Mouse (Mus musculus): ENCODE measurements around the gene Dcaf11. TPM values are rescaled to one million over a fixed set of nuclear protein-coding genes. Genes with fewer than 3 reads are reported as not detected.

Dcaf11 gene
- polyA plus RNA-seq, 1 experiment from 2014 or later: 57.1 TPM

DNA sequence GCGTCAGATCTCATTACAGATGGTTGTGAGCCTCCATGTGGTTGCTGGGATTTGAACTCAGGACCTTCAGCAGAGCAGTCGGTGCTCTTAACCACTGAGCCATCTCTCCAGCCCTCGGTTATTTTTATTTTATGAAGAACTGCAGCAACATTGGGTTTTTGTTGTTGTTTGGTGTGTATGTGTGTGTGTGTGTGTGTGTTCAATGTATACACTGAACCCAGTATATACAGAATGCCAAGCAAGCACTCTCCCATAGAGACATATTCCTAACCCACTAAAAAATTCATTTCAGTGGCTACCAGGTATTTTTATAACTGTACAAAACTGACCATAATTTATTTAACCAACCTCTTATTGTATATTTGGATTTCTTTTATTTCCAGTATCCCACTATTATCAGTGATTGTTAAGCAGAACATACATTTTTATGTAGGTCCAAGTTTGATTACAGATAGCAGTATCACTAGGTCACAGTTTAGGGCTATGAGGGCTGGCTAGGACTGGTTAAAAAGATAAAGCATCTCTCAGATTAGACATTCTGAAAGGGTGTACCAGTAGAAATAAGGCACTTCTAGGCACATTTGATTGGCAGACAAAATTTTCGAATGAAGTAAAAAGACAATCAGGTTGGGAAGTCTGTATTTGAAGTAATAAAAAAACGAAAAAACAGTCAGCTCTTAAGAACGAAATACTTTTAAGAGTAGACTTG lies 912 bp upstream of the Dcaf11 start:
- Histone ChIP-seq H3K4me3 (peak overlapping the region; percentile 73), H3K27ac (peak overlapping the region; percentile 99), H3K9me3 (replicated peaks) (no peaks in the 10 kb centered on the region), H3K4me2 (peak overlapping the region; percentile 90), H3K36me3 (peaks cover 22% of the 10 kb centered on the region), H3K4me1 (peaks cover 74% of the 10 kb centered on the region), H3K9ac (peak overlapping the region; percentile 92), H3K27me3 (replicated peaks) (no peaks in the 10 kb centered on the region)
- WGBS (ENCODE audit: insufficient replicate concordance): 33% methylated on average over 6 of the region's 6 CpGs
- ATAC-seq: peak; percentile 44

- WGBS (ENCODE audit: insufficient replicate concordance): under 1% methylated on average over 51 of the region's 51 CpGs
Observed at GRCm38 (mm10) chr14:55560202-55561073, 632 bp downstream of the Dcaf11 start, which contains the start of gene A730061H03Rik. Gene A730061H03Rik, minus strand, starts transcription at chr14:55560406.

GRCm38 (mm10) chr14:55561860-55562259 lies 2.1 kb downstream of the Dcaf11 start:
- Histone ChIP-seq H3K4me2 (peak overlapping the region; percentile 90), H3K9me3 (replicated peaks) (no peaks in the 10 kb centered on the region), H3K4me3 (peak overlapping the region; percentile 73; the same call in 1 of the 2 replicates), H3K27ac (peak overlapping the region; percentile 67), H3K27me3 (replicated peaks) (no peaks in the 10 kb centered on the region), H3K36me3 (peaks cover 51% of the 10 kb centered on the region), H3K9ac (peak overlapping the region; percentile 66; the same call in 1 of the 2 replicates), H3K4me1 (peaks cover 44% of the 10 kb centered on the region)
- no peak for ATAC-seq
- 83% methylated on average over 10 of the region's 10 CpGs for WGBS (ENCODE audit: insufficient replicate concordance)

More at GRCm38 (mm10) chr14:55560202-55561073, 632 bp downstream of the Dcaf11 start, which contains the start of gene A730061H03Rik:
- Histone ChIP-seq H3K9ac (peak within 1 kb of the TSS; percentile 92), H3K27ac (peak within 1 kb of the TSS; percentile 99), H3K4me1 (peaks cover 59% of the 10 kb centered on the region), H3K27me3 (replicated peaks) (no peaks in the 10 kb centered on the region), H3K4me2 (peak within 1 kb of the TSS; percentile 90), H3K4me3 (peak within 1 kb of the TSS; percentile 73), H3K36me3 (peaks cover 37% of the 10 kb centered on the region), H3K9me3 (replicated peaks) (no peaks in the 10 kb centered on the region)
- ATAC-seq: peak; percentile 88

DNA sequence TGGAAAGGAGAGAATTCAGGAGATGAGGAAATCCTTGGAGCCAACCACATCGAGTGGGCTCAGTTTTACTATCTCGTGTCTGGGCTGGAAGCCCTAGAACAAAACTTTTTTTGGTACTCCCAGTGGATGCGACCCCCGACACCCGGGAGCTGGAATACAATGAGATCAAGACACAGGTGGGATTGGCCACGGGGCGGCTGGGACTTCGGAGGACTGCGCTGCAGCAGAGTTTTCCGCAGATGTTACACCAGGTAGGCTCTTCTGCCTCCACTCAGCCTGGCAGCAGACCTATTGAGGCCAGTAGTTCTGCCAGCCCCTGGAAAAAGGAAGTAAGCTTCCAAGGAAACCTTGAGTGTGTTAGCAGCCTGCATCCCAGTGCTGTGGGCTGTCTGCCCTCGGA lies 3.4 kb downstream of the Dcaf11 start:
- H3K36me3 ChIP-seq: peaks cover 65% of the 10 kb centered on the region
- no peak overlapping the region for H3K4me2 ChIP-seq
- no peak overlapping the region for H3K4me3 ChIP-seq
- no peaks in the 10 kb centered on the region for H3K27me3 ChIP-seq (replicated peaks)
- H3K9me3 ChIP-seq (replicated peaks): no peaks in the 10 kb centered on the region
- H3K9ac ChIP-seq: no peak overlapping the region
- WGBS (ENCODE audit: insufficient replicate concordance): 90% methylated on average over 11 of the region's 11 CpGs
- peaks cover 30% of the 10 kb centered on the region for H3K4me1 ChIP-seq
- ATAC-seq: no peak
- H3K27ac ChIP-seq: no peak overlapping the region

DNA sequence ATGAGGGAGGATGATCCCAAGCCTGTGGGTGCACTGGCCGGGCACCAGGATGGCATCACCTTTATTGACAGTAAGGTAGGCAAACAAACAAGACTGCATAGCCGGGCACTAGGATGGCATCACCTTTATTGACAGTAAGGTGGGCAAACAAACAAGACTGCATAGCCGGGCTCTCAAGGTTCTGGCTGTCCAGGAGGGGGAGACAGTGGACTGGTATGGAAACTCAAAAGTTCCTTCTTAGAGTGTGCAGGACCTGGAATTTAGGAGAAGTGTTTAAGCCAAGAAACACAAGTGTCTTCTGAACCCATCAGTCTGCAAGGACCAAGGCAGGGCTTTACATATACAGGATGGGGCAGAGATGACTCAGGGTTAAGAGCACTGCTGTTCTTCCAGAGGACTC lies 5.9 kb downstream of the Dcaf11 start:
- Histone ChIP-seq H3K4me1 (peaks cover 27% of the 10 kb centered on the region), H3K9ac (no peak overlapping the region), H3K27ac (no peak overlapping the region), H3K27me3 (replicated peaks) (no peaks in the 10 kb centered on the region), H3K36me3 (peaks cover 88% of the 10 kb centered on the region), H3K4me2 (no peak overlapping the region), H3K4me3 (no peak overlapping the region), H3K9me3 (replicated peaks) (no peaks in the 10 kb centered on the region)
- no peak for ATAC-seq
- WGBS (ENCODE audit: insufficient replicate concordance): 77% methylated on average over 3 of the region's 3 CpGs

GRCm38 (mm10) chr14:55567496-55567895 lies 7.7 kb downstream of the Dcaf11 start:
- Histone ChIP-seq H3K9ac (no peak overlapping the region), H3K4me1 (peaks cover 23% of the 10 kb centered on the region), H3K9me3 (replicated peaks) (no peaks in the 10 kb centered on the region), H3K4me3 (no peak overlapping the region), H3K27me3 (replicated peaks) (no peaks in the 10 kb centered on the region), H3K27ac (no peak overlapping the region), H3K36me3 (peaks cover 84% of the 10 kb centered on the region), H3K4me2 (no peak overlapping the region)
- WGBS (ENCODE audit: insufficient replicate concordance): 88% methylated on average over 3 of the region's 3 CpGs
- ATAC-seq: no peak

DNA sequence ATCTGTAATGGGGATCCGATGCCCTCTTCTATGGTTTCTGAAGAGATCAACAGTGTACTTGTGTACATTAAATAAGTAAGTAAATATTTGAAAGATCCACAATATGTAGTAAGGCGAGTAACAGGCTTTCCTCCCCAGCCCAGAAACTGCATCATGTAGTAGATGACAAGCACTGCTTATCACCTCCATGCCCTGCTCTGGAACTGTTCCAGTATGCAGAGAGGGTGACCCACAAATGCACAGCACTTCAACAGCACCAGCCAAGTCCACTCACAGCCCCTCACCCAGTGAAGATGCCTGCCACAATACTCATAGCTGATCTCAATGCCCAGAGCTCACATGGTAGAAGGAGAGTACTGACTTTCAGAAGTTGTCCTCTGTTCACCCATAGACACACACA lies 10.8 kb downstream of the Dcaf11 start:
- Histone ChIP-seq H3K4me3 (no peak overlapping the region), H3K4me1 (peaks cover 24% of the 10 kb centered on the region), H3K36me3 (peaks cover 53% of the 10 kb centered on the region), H3K9ac (0 out of 2 replicates have a peak overlapping the region, but pooled peaks have one; percentile 12), H3K4me2 (no peak overlapping the region), H3K9me3 (replicated peaks) (no peaks in the 10 kb centered on the region), H3K27ac (0 out of 2 replicates have a peak overlapping the region, but pooled peaks have one; percentile 22), H3K27me3 (replicated peaks) (no peaks in the 10 kb centered on the region)
- no peak for ATAC-seq
- 74% methylated on average over 2 of the region's 2 CpGs for WGBS (ENCODE audit: insufficient replicate concordance)

- ATAC-seq: no peak
- Histone ChIP-seq H3K9me3 (replicated peaks) (no peaks in the 10 kb centered on the region), H3K4me2 (no peak overlapping the region), H3K4me3 (no peak overlapping the region), H3K9ac (no peak overlapping the region), H3K4me1 (peaks cover 34% of the 10 kb centered on the region), H3K36me3 (peaks cover 41% of the 10 kb centered on the region), H3K27me3 (replicated peaks) (no peaks in the 10 kb centered on the region), H3K27ac (0 out of 2 replicates have a peak overlapping the region, but pooled peaks have one; percentile 22)
Observed at GRCm38 (mm10) chr14:55571760-55572159, 12.0 kb downstream of the Dcaf11 start.

- Histone ChIP-seq H3K27me3 (replicated peaks) (no peaks in the 10 kb centered on the region), H3K27ac (no peak within 1 kb of the TSS), H3K4me3 (no peak within 1 kb of the TSS), H3K9me3 (replicated peaks) (no peaks in the 10 kb centered on the region), H3K4me2 (0 out of 2 replicates have a peak within 1 kb of the TSS, but pooled peaks have one; percentile 3), H3K36me3 (peaks cover 16% of the 10 kb centered on the region), H3K4me1 (peaks cover 59% of the 10 kb centered on the region), H3K9ac (no peak within 1 kb of the TSS; the same call in 1 of the 2 replicates)
- WGBS (ENCODE audit: insufficient replicate concordance): 65% methylated on average over 8 of the region's 8 CpGs
- ATAC-seq: no peak
Observed at GRCm38 (mm10) chr14:55575302-55575701, 15.5 kb downstream of the Dcaf11 start, which contains the start of gene Fitm1. Gene Fitm1, plus strand, starts transcription at chr14:55575617.

DNA sequence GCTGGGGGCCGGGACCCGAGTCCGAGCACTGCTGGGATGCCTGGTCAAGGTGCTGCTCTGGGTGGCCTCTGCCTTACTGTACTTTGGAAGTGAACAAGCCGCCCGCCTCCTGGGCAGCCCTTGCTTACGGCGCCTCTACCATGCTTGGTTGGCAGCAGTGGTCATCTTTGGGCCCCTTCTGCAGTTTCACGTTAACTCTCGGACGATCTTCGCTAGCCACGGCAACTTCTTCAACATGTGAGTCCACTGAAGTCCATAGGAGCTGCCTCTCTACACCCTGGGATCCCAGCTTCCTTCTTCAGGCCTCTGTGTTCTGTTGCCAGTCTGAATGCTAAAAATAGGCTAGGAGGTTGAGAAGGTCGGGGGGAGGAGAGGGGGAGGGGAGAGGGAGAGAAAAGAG lies 15.9 kb downstream of the Dcaf11 start:
- no peak for ATAC-seq
- no peak overlapping the region; the same call in 1 of the 2 replicates for H3K9ac ChIP-seq
- H3K27ac ChIP-seq: no peak overlapping the region
- no peak overlapping the region for H3K4me3 ChIP-seq
- 0 out of 2 replicates have a peak overlapping the region, but pooled peaks have one; percentile 3 for H3K4me2 ChIP-seq
- WGBS (ENCODE audit: insufficient replicate concordance): 61% methylated on average over 13 of the region's 13 CpGs
- no peaks in the 10 kb centered on the region for H3K27me3 ChIP-seq (replicated peaks)
- no peaks in the 10 kb centered on the region for H3K9me3 ChIP-seq (replicated peaks)
- peaks cover 16% of the 10 kb centered on the region for H3K36me3 ChIP-seq
- peaks cover 55% of the 10 kb centered on the region for H3K4me1 ChIP-seq

DNA sequence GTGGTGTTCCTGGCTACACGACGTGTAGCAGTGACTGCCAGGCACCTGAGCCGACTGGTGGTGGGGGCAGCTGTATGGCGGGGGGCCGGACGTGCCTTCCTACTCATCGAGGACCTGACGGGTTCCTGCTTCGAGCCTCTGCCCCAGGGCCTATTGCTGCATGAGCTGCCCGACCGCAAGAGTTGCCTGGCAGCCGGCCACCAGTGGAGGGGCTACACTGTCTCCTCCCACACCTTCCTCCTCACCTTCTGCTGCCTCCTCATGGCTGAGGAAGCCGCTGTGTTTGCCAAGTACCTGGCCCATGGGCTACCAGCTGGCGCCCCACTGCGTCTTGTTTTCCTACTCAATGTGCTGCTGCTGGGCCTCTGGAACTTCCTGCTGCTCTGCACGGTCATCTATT lies 16.6 kb downstream of the Dcaf11 start:
- peaks cover 48% of the 10 kb centered on the region for H3K4me1 ChIP-seq
- peaks cover 19% of the 10 kb centered on the region for H3K36me3 ChIP-seq
- H3K9ac ChIP-seq: no peak overlapping the region
- no peaks in the 10 kb centered on the region for H3K9me3 ChIP-seq (replicated peaks)
- ATAC-seq: no peak
- H3K4me3 ChIP-seq: no peak overlapping the region
- 76% methylated on average over 16 of the region's 16 CpGs for WGBS (ENCODE audit: insufficient replicate concordance)
- no peak overlapping the region for H3K4me2 ChIP-seq
- no peak overlapping the region for H3K27ac ChIP-seq
- H3K27me3 ChIP-seq (replicated peaks): no peaks in the 10 kb centered on the region
